Mouse (Mus musculus): ENCODE data around the gene Stox2. TPM values are rescaled to one million over a fixed set of nuclear protein-coding genes. Genes with fewer than 3 reads are reported as not detected.

Stox2 gene
- polyA plus RNA-seq, 1 experiment from 2014 or later, result 22.3 TPM

- no peak overlapping the region for H3K9ac ChIP-seq
- 88% methylated on average over 1 of the region's 2 CpGs for WGBS
- ATAC-seq (ENCODE audit: insufficient number of reproducible peaks, insufficient read depth, low FRiP score, low TSS enrichment, low read depth), result no peak
These were observed 41.3 kb downstream of the Stox2 start for GRCm38 (mm10) chr8:47404852-47405251.

GRCm38 (mm10) chr8:47392927-47393326, 53.2 kb downstream of the Stox2 start:
- no peak overlapping the region for H3K27ac ChIP-seq
- ATAC-seq (ENCODE audit: insufficient number of reproducible peaks, insufficient read depth, low FRiP score, low TSS enrichment, low read depth), result no peak
- H3K9ac ChIP-seq, result no peak overlapping the region
- H3K4me2 ChIP-seq, result peak overlapping the region; percentile 23
- H3K36me3 ChIP-seq, result no peaks in the 10 kb centered on the region
- 68% methylated on average over 7 of the region's 7 CpGs for WGBS
- H3K4me1 ChIP-seq, result no peaks in the 10 kb centered on the region
- no peaks in the 10 kb centered on the region for H3K27me3 ChIP-seq
- H3K4me3 ChIP-seq, result no peak overlapping the region
- H3K9me3 ChIP-seq, result no peaks in the 10 kb centered on the region

More at GRCm38 (mm10) chr8:47404852-47405251, 41.3 kb downstream of the Stox2 start:
- Histone ChIP-seq H3K4me3 (no peak overlapping the region), H3K9me3 (no peaks in the 10 kb centered on the region), H3K4me2 (no peak overlapping the region), H3K4me1 (no peaks in the 10 kb centered on the region; the same call in 1 of the 2 replicates), H3K27ac (no peak overlapping the region), H3K27me3 (peaks cover 29% of the 10 kb centered on the region), H3K36me3 (no peaks in the 10 kb centered on the region)

GRCm38 (mm10) chr8:47392290-47392689, 53.9 kb downstream of the Stox2 start:
- WGBS, result 69% methylated on average over 18 of the region's 18 CpGs
- peak overlapping the region; percentile 23 for H3K4me2 ChIP-seq
- H3K27me3 ChIP-seq, result no peaks in the 10 kb centered on the region
- H3K4me3 ChIP-seq, result no peak overlapping the region
- no peaks in the 10 kb centered on the region for H3K36me3 ChIP-seq
- no peaks in the 10 kb centered on the region for H3K4me1 ChIP-seq
- no peak overlapping the region for H3K9ac ChIP-seq
- H3K27ac ChIP-seq, result no peak overlapping the region; the same call in 1 of the 2 replicates
- ATAC-seq (ENCODE audit: insufficient number of reproducible peaks, insufficient read depth, low FRiP score, low TSS enrichment, low read depth), result no peak
- no peaks in the 10 kb centered on the region for H3K9me3 ChIP-seq

GRCm38 (mm10) chr8:47391844-47392243, 54.3 kb downstream of the Stox2 start:
- H3K36me3 ChIP-seq, result no peaks in the 10 kb centered on the region
- WGBS, result 91% methylated on average over 10 of the region's 10 CpGs
- no peak overlapping the region for H3K27ac ChIP-seq
- H3K4me1 ChIP-seq, result no peaks in the 10 kb centered on the region
- ATAC-seq (ENCODE audit: insufficient number of reproducible peaks, insufficient read depth, low FRiP score, low TSS enrichment, low read depth), result no peak
- H3K4me3 ChIP-seq, result no peak overlapping the region
- peak overlapping the region; percentile 23; the same call in 1 of the 2 replicates for H3K4me2 ChIP-seq
- H3K27me3 ChIP-seq, result no peaks in the 10 kb centered on the region
- no peaks in the 10 kb centered on the region for H3K9me3 ChIP-seq
- no peak overlapping the region for H3K9ac ChIP-seq

GRCm38 (mm10) chr8:47389430-47389829, 56.7 kb downstream of the Stox2 start:
- H3K9me3 ChIP-seq, result no peaks in the 10 kb centered on the region
- no peaks in the 10 kb centered on the region for H3K4me1 ChIP-seq
- H3K27ac ChIP-seq, result no peak overlapping the region
- no peak overlapping the region for H3K9ac ChIP-seq
- H3K27me3 ChIP-seq, result no peaks in the 10 kb centered on the region
- no peak overlapping the region for H3K4me2 ChIP-seq
- WGBS, result 89% methylated on average over 3 of the region's 3 CpGs
- H3K4me3 ChIP-seq, result no peak overlapping the region
- no peak for ATAC-seq (ENCODE audit: insufficient number of reproducible peaks, insufficient read depth, low FRiP score, low TSS enrichment, low read depth)
- H3K36me3 ChIP-seq, result no peaks in the 10 kb centered on the region

- Histone ChIP-seq H3K4me3 (no peak overlapping the region), H3K9ac (no peak overlapping the region), H3K27me3 (no peaks in the 10 kb centered on the region), H3K36me3 (no peaks in the 10 kb centered on the region), H3K4me2 (no peak overlapping the region), H3K27ac (no peak overlapping the region), H3K9me3 (no peaks in the 10 kb centered on the region), H3K4me1 (peaks cover 3% of the 10 kb centered on the region; the same call in 1 of the 2 replicates)
- WGBS, result 79% methylated on average over 12 of the region's 12 CpGs
- no peak for ATAC-seq (ENCODE audit: insufficient number of reproducible peaks, insufficient read depth, low FRiP score, low TSS enrichment, low read depth)
These were observed 58.0 kb downstream of the Stox2 start for GRCm38 (mm10) chr8:47388171-47388570.

- 66% methylated on average over 1 of the region's 1 CpGs for WGBS
- Histone ChIP-seq H3K27me3 (no peaks in the 10 kb centered on the region), H3K4me2 (no peak overlapping the region), H3K9me3 (no peaks in the 10 kb centered on the region), H3K27ac (no peak overlapping the region), H3K36me3 (no peaks in the 10 kb centered on the region), H3K9ac (no peak overlapping the region), H3K4me1 (peaks cover 6% of the 10 kb centered on the region), H3K4me3 (no peak overlapping the region)
- no peak for ATAC-seq (ENCODE audit: insufficient number of reproducible peaks, insufficient read depth, low FRiP score, low TSS enrichment, low read depth)
These were observed 60.4 kb downstream of the Stox2 start for GRCm38 (mm10) chr8:47385810-47386209.

GRCm38 (mm10) chr8:47384151-47384550, 62.0 kb downstream of the Stox2 start:
- H3K4me1 ChIP-seq, result peaks cover 10% of the 10 kb centered on the region
- H3K27ac ChIP-seq, result no peak overlapping the region
- H3K27me3 ChIP-seq, result no peaks in the 10 kb centered on the region
- no peak overlapping the region for H3K9ac ChIP-seq
- no peaks in the 10 kb centered on the region for H3K36me3 ChIP-seq
- no peaks in the 10 kb centered on the region for H3K9me3 ChIP-seq
- 67% methylated on average over 5 of the region's 5 CpGs for WGBS
- no peak for ATAC-seq (ENCODE audit: insufficient number of reproducible peaks, insufficient read depth, low FRiP score, low TSS enrichment, low read depth)
- H3K4me3 ChIP-seq, result no peak overlapping the region
- no peak overlapping the region for H3K4me2 ChIP-seq

GRCm38 (mm10) chr8:47383632-47384031, 62.5 kb downstream of the Stox2 start:
- Histone ChIP-seq H3K9me3 (no peaks in the 10 kb centered on the region), H3K4me1 (peaks cover 10% of the 10 kb centered on the region), H3K27ac (no peak overlapping the region), H3K27me3 (no peaks in the 10 kb centered on the region), H3K4me2 (no peak overlapping the region), H3K4me3 (no peak overlapping the region), H3K9ac (no peak overlapping the region), H3K36me3 (no peaks in the 10 kb centered on the region)
- 75% methylated on average over 9 of the region's 9 CpGs for WGBS
- no peak for ATAC-seq (ENCODE audit: insufficient number of reproducible peaks, insufficient read depth, low FRiP score, low TSS enrichment, low read depth)

- Histone ChIP-seq H3K9me3 (no peaks in the 10 kb centered on the region), H3K4me1 (peaks cover 10% of the 10 kb centered on the region), H3K27ac (no peak overlapping the region), H3K27me3 (no peaks in the 10 kb centered on the region), H3K9ac (no peak overlapping the region), H3K4me3 (no peak overlapping the region), H3K36me3 (no peaks in the 10 kb centered on the region), H3K4me2 (no peak overlapping the region)
- 39% methylated on average over 3 of the region's 3 CpGs for WGBS
- ATAC-seq (ENCODE audit: insufficient number of reproducible peaks, insufficient read depth, low FRiP score, low TSS enrichment, low read depth), result no peak
These were observed 64.9 kb downstream of the Stox2 start for GRCm38 (mm10) chr8:47381216-47381615.

- Histone ChIP-seq H3K4me2 (no peak overlapping the region), H3K4me3 (no peak overlapping the region), H3K9me3 (no peaks in the 10 kb centered on the region), H3K9ac (no peak overlapping the region), H3K27ac (no peak overlapping the region), H3K4me1 (peaks cover 10% of the 10 kb centered on the region), H3K36me3 (no peaks in the 10 kb centered on the region), H3K27me3 (no peaks in the 10 kb centered on the region)
- 67% methylated on average over 6 of the region's 6 CpGs for WGBS
- ATAC-seq (ENCODE audit: insufficient number of reproducible peaks, insufficient read depth, low FRiP score, low TSS enrichment, low read depth), result no peak
These were observed 65.4 kb downstream of the Stox2 start for GRCm38 (mm10) chr8:47380725-47381124.

GRCm38 (mm10) chr8:47380075-47380474, 66.1 kb downstream of the Stox2 start:
- peaks cover 10% of the 10 kb centered on the region for H3K4me1 ChIP-seq
- H3K4me2 ChIP-seq, result no peak overlapping the region
- H3K9ac ChIP-seq, result no peak overlapping the region
- no peak for ATAC-seq (ENCODE audit: insufficient number of reproducible peaks, insufficient read depth, low FRiP score, low TSS enrichment, low read depth)
- H3K4me3 ChIP-seq, result no peak overlapping the region
- peak overlapping the region; percentile 57; the same call in 1 of the 2 replicates for H3K27ac ChIP-seq
- H3K9me3 ChIP-seq, result no peaks in the 10 kb centered on the region
- no peaks in the 10 kb centered on the region for H3K27me3 ChIP-seq
- no peaks in the 10 kb centered on the region for H3K36me3 ChIP-seq
- WGBS, result 68% methylated on average over 3 of the region's 3 CpGs

- no peaks in the 10 kb centered on the region for H3K9me3 ChIP-seq
- no peak overlapping the region for H3K9ac ChIP-seq
- H3K27me3 ChIP-seq, result no peaks in the 10 kb centered on the region
- ATAC-seq (ENCODE audit: insufficient number of reproducible peaks, insufficient read depth, low FRiP score, low TSS enrichment, low read depth), result no peak
- no peak overlapping the region for H3K27ac ChIP-seq
- no peaks in the 10 kb centered on the region for H3K36me3 ChIP-seq
- H3K4me2 ChIP-seq, result no peak overlapping the region
- H3K4me3 ChIP-seq, result no peak overlapping the region
- WGBS, result 94% methylated on average over 7 of the region's 7 CpGs
- peaks cover 8% of the 10 kb centered on the region for H3K4me1 ChIP-seq
These were observed 69.5 kb downstream of the Stox2 start for GRCm38 (mm10) chr8:47376651-47377050.

Data from embryonic facial prominence, embryonic 13.5 days (tissue).